Comparison of ENCODE assay signal across 22 mouse cellular contexts in genomic region chr9:77488611-77489010, GRCm38 (mm10).
"Had no signal": no experiment of that assay in that cellular context is flagged by ENCODE, and none has a peak within 500 bp of the region (broad histone marks: within the 10 kb centered on the region; RNA-seq: fewer than 3 reads in every experiment).

No protein-coding gene starts in this region.

- H3K4me3 ChIP-seq: heart, embryonic 13.5 days; heart, embryonic 15.5 days; hindbrain, embryonic 13.5 days; hindbrain, embryonic 15.5 days; kidney, embryonic 15.5 days; left cerebral cortex, adult 2 months; limb, embryonic 10.5 days; limb, embryonic 12.5 days; liver, embryonic 13.5 days had no signal

- DNase-seq: gastrocnemius, postnatal 14 days; gastrocnemius, postnatal 36 days; heart, adult 18-20 months; heart, postnatal 14 days; heart, postnatal 36 days; kidney, adult 11 months; kidney, adult 2 months; kidney, adult 9 months; kidney, postnatal 14 days; kidney, postnatal 36 days; liver; liver, embryonic 13.5 days had no signal

- H3K36me3 ChIP-seq: heart, embryonic 13.5 days; heart, embryonic 15.5 days; hindbrain, embryonic 13.5 days; hindbrain, embryonic 15.5 days; kidney, embryonic 15.5 days; limb, embryonic 10.5 days; liver, embryonic 13.5 days had no signal

- H3K27ac ChIP-seq: heart, embryonic 13.5 days; heart, embryonic 15.5 days; hindbrain, embryonic 13.5 days; hindbrain, embryonic 15.5 days; hindbrain, postnatal 0 days; kidney, embryonic 15.5 days; kidney, postnatal 0 days; left cerebral cortex, adult 2 months; limb, embryonic 10.5 days; limb, embryonic 12.5 days; liver, embryonic 13.5 days had no signal

- H3K27me3 ChIP-seq: heart, embryonic 13.5 days; heart, embryonic 15.5 days; hindbrain, embryonic 13.5 days; hindbrain, embryonic 15.5 days; kidney, embryonic 15.5 days; limb, embryonic 12.5 days; liver, embryonic 13.5 days had no signal

- H3K4me1 ChIP-seq: hindbrain, embryonic 13.5 days; hindbrain, embryonic 15.5 days; kidney, embryonic 15.5 days; limb, embryonic 12.5 days; liver, embryonic 13.5 days had no signal
